Mouse (Mus musculus): ENCODE data around the gene Olfr218. TPM values are rescaled to one million over a fixed set of nuclear protein-coding genes. Genes with fewer than 3 reads are reported as not detected.
"Not testable (repeated sequence)": the region's sequence is repeated elsewhere in the genome, so short reads cannot be mapped to it uniquely, and the experiment has no call there.

The Olfr218 gene
- polyA plus RNA-seq (2014; fragmentation: Nextera tagmentation; extraction: Ambion mirVana): not detected in 2 replicates

DNA sequence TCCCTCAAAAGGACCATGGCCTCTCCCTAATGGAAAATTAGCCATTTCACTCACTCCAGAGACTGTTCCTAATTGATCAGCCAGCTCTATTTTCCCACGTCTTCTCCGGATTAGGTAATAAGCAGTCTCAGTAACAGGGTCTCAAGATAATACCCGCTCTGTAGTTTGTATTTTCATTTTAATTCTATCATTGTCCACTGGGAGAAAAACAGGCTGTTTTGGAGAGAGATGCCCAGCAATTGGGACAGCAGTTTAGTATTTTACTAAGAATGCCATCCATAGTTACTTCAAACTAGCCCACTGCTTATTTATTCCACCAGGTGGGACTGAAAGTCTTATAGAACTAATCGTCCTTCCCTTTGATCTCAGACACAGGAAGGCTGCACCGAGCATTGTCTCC, at the start of gene Olfr218:
Gene Olfr218, plus strand, starts transcription at position 301 of the 400 bp plus-strand sequence.
- DNase-seq: no peak
- WGBS: 68% methylated on average over 5 of the region's 5 CpGs

DNA sequence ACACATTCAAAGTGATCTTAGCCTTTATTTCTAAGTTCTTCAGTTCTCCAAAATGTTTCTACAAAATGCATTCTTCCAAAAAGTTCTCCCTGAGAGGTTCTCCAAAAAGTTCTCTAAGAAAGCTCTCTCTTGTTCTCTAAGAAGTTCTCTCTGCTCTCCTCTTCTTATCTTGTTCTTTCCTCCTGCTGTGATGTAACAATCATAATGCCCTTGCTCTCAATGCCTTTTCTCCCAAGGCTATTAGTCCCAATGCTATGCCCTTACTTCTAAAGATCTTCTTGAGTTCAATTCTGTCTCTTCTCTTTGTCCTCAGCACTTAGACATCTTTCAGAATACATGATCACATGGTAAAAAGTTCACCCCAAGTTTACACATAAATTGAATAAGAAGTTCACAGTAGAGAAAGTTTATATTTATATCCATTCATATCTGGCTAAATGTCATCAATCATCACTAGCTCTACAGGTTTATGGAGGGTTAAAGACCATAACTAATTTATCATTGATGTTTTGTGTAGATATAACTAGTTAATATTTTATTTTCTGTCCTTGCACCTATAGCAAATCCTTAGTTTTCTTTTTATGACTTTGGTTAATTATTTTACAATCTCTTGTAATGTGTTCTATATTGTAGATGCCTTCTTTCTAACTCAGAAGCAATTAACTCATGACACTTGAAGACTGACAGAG, 23.3 kb upstream of the Olfr218 start:
- DNase-seq: no peak
- Histone ChIP-seq H3K4me1 (ENCODE audit: control insufficient read depth, insufficient read depth, low read length) (no peaks in the 10 kb centered on the region), H3K4me2 (ENCODE audit: low read length) (no peak overlapping the region), H3K36me3 (ENCODE audit: control insufficient read depth, insufficient read depth, low read length) (no peaks in the 10 kb centered on the region), H3K27me3 (ENCODE audit: control insufficient read depth, insufficient read depth, low read length) (no peaks in the 10 kb centered on the region), H3K27ac (replicated peaks; ENCODE audit: low read depth, low read length) (no peak overlapping the region), H3K4me3 (replicated peaks; ENCODE audit: low read depth, low read length) (no peak overlapping the region), H3K9ac (replicated peaks; ENCODE audit: low read length) (no peak overlapping the region), H3K9me3 (ENCODE audit: control insufficient read depth, low read length) (no peaks in the 10 kb centered on the region)
- ATAC-seq (ENCODE audit: low FRiP score, low TSS enrichment): no peak

More for the DNA sequence above, at the start of gene Olfr218:
- Histone ChIP-seq H3K27me3 (ENCODE audit: control insufficient read depth, insufficient read depth, low read length) (no peaks in the 10 kb centered on the region), H3K4me2 (ENCODE audit: low read length) (no peak within 1 kb of the TSS), H3K27ac (replicated peaks; ENCODE audit: low read depth, low read length) (no peak within 1 kb of the TSS), H3K4me1 (ENCODE audit: control insufficient read depth, insufficient read depth, low read length) (no peaks in the 10 kb centered on the region), H3K9me3 (ENCODE audit: control insufficient read depth, low read length) (no peaks in the 10 kb centered on the region), H3K4me3 (replicated peaks; ENCODE audit: low read depth, low read length) (no peak within 1 kb of the TSS), H3K9ac (replicated peaks; ENCODE audit: low read length) (no peak within 1 kb of the TSS), H3K36me3 (ENCODE audit: control insufficient read depth, insufficient read depth, low read length) (no peaks in the 10 kb centered on the region)
- no peak for ATAC-seq (ENCODE audit: low FRiP score, low TSS enrichment)

DNA sequence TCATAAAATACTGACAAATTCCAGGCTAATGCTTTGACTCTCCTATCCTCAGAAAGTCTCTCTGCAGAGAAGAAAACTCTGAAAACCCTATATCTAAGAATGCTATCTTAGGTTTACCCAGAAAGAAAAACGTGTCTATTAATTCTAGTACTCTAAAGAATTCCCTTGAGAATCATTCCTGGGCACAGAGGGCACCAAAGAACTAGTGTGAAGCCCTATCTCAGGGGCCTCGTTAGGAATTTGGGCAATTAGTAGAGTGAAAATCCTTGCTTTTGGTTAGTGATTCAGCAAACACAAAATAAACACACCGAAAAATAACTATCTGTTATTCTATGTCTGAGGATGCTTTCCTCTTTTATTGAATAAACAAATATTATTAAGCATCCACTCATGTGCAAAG, 7.1 kb upstream of the Olfr218 start, which contains the start of gene Olfr1406:
Gene Olfr1406, minus strand, starts transcription at position 101 of the 400 bp plus-strand sequence.
- Histone ChIP-seq H3K36me3 (ENCODE audit: control insufficient read depth, insufficient read depth, low read length) (no peaks in the 10 kb centered on the region), H3K4me3 (replicated peaks; ENCODE audit: low read depth, low read length) (no peak within 1 kb of the TSS), H3K4me1 (ENCODE audit: control insufficient read depth, insufficient read depth, low read length) (no peaks in the 10 kb centered on the region), H3K4me2 (ENCODE audit: low read length) (no peak within 1 kb of the TSS), H3K9me3 (ENCODE audit: control insufficient read depth, low read length) (no peaks in the 10 kb centered on the region), H3K9ac (replicated peaks; ENCODE audit: low read length) (no peak within 1 kb of the TSS), H3K27ac (replicated peaks; ENCODE audit: low read depth, low read length) (no peak within 1 kb of the TSS), H3K27me3 (ENCODE audit: control insufficient read depth, insufficient read depth, low read length) (no peaks in the 10 kb centered on the region)
- 68% methylated on average over 3 of the region's 3 CpGs for WGBS
- ATAC-seq (ENCODE audit: low FRiP score, low TSS enrichment) (no peak), DNase-seq (no peak)

DNA sequence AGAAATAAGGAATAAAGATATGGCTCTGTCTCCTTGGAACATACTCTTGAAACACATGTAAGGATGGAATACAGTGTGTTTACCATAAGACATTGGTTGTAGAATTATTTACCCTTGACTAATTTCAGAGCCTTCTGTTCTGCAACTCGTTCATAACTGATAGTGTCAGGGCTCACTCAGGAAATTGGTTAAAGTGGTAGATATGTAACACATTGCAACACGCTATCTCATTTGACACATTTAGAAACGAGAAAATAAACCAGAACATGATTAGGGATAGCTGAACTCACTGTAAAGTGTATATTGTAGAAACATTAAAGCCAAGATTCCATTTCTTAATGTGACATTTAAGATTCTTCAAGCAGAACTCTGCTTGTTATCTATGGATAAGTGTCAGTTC, 5.5 kb upstream of the Olfr218 start:
- no peak for ATAC-seq (ENCODE audit: low FRiP score, low TSS enrichment)
- H3K9me3 ChIP-seq (ENCODE audit: control insufficient read depth, low read length): no peaks in the 10 kb centered on the region
- no peak overlapping the region for H3K9ac ChIP-seq (replicated peaks; ENCODE audit: low read length)
- no peak overlapping the region for H3K4me2 ChIP-seq (ENCODE audit: low read length)
- H3K4me3 ChIP-seq (replicated peaks; ENCODE audit: low read depth, low read length): no peak overlapping the region
- H3K27ac ChIP-seq (replicated peaks; ENCODE audit: low read depth, low read length): no peak overlapping the region
- WGBS: 82% methylated on average over 3 of the region's 3 CpGs
- no peaks in the 10 kb centered on the region for H3K4me1 ChIP-seq (ENCODE audit: control insufficient read depth, insufficient read depth, low read length)
- DNase-seq: no peak
- H3K36me3 ChIP-seq (ENCODE audit: control insufficient read depth, insufficient read depth, low read length): no peaks in the 10 kb centered on the region
- H3K27me3 ChIP-seq (ENCODE audit: control insufficient read depth, insufficient read depth, low read length): no peaks in the 10 kb centered on the region

DNA sequence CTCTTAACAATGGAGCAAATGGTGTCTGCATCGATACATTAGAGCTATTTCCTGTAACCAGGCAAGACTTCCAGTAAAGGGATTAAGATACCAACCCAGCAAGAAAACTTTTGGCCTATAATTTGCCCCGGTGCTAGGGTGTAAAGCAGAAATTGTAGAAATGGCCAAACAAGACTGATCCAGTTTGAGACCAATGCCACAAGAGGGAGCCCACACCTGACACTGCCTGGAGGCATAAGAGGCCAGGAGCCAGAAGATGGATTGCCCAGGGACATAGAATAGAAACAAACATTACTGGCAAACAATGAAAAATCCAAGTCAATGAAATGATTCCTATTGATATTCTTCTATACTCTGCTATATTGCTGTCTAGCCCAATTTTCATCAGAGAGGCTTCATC, 1.2 kb upstream of the Olfr218 start:
- Histone ChIP-seq H3K4me2 (ENCODE audit: low read length) (no peak overlapping the region), H3K9ac (replicated peaks; ENCODE audit: low read length) (no peak overlapping the region), H3K27me3 (ENCODE audit: control insufficient read depth, insufficient read depth, low read length) (no peaks in the 10 kb centered on the region), H3K4me3 (replicated peaks; ENCODE audit: low read depth, low read length) (no peak overlapping the region), H3K27ac (replicated peaks; ENCODE audit: low read depth, low read length) (no peak overlapping the region), H3K36me3 (ENCODE audit: control insufficient read depth, insufficient read depth, low read length) (no peaks in the 10 kb centered on the region), H3K4me1 (ENCODE audit: control insufficient read depth, insufficient read depth, low read length) (no peaks in the 10 kb centered on the region), H3K9me3 (ENCODE audit: control insufficient read depth, low read length) (no peaks in the 10 kb centered on the region)
- ATAC-seq (ENCODE audit: low FRiP score, low TSS enrichment) (no peak), DNase-seq (no peak)
- 85% methylated on average over 2 of the region's 2 CpGs for WGBS

DNA sequence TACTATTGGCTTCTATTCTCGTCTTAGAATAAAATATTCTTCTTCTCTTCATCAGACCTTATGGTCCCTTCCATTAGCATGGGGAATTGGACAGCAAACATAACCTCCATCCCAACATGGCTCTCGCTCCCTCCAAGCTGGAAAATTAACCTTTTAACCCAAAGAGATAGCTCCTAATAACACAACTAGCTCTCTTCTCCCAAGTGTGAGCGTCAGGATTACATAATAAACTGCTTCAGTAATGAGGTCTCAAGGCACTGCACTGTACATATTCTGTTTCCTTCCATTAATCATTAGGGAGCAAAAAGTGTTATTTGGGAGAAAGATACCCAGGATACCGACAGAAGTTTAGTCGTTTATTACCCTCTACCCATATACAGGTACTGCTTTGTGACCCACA, 14.5 kb downstream of the Olfr218 start, which contains the start of gene Olfr1404:
Gene Olfr1404, plus strand, starts transcription at position 301 of the 400 bp plus-strand sequence.
- no peak within 1 kb of the TSS for H3K27ac ChIP-seq (replicated peaks; ENCODE audit: low read depth, low read length)
- H3K9me3 ChIP-seq (ENCODE audit: control insufficient read depth, low read length): no peaks in the 10 kb centered on the region
- no peak within 1 kb of the TSS for H3K4me3 ChIP-seq (replicated peaks; ENCODE audit: low read depth, low read length)
- WGBS: 93% methylated on average over 5 of the region's 5 CpGs
- no peaks in the 10 kb centered on the region for H3K4me1 ChIP-seq (ENCODE audit: control insufficient read depth, insufficient read depth, low read length)
- ATAC-seq (ENCODE audit: low FRiP score, low TSS enrichment): no peak
- H3K27me3 ChIP-seq (ENCODE audit: control insufficient read depth, insufficient read depth, low read length): no peaks in the 10 kb centered on the region
- H3K36me3 ChIP-seq (ENCODE audit: control insufficient read depth, insufficient read depth, low read length): no peaks in the 10 kb centered on the region
- no peak within 1 kb of the TSS for H3K9ac ChIP-seq (replicated peaks; ENCODE audit: low read length)
- DNase-seq: no peak
- no peak within 1 kb of the TSS for H3K4me2 ChIP-seq (ENCODE audit: low read length)

DNA sequence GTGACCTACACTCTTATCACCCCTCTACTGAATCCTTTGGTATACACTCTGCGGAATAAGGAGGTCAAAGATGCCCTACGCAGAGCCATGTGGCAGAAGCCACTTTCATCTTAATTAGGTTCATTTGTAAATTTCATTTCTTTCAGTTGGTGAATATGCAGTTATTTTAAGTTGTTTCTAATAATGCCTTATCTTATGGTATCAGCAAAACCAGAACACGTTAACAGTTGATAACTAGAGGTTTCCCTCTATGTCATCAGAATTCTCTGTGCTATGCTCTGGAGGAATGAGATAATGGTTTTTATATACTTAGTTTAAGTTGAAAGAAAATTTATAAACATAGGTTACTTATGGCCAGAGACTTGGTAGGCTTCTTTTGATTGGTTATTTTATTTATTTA, 18.9 kb downstream of the Olfr218 start:
- H3K36me3 ChIP-seq (ENCODE audit: control insufficient read depth, insufficient read depth, low read length): no peaks in the 10 kb centered on the region
- no peaks in the 10 kb centered on the region for H3K4me1 ChIP-seq (ENCODE audit: control insufficient read depth, insufficient read depth, low read length)
- H3K4me2 ChIP-seq (ENCODE audit: low read length): no peak overlapping the region
- H3K9me3 ChIP-seq (ENCODE audit: control insufficient read depth, low read length): no peaks in the 10 kb centered on the region
- no peak for ATAC-seq (ENCODE audit: low FRiP score, low TSS enrichment)
- H3K9ac ChIP-seq (replicated peaks; ENCODE audit: low read length): no peak overlapping the region
- WGBS: 91% methylated on average over 3 of the region's 3 CpGs
- no peak overlapping the region for H3K4me3 ChIP-seq (replicated peaks; ENCODE audit: low read depth, low read length)
- H3K27ac ChIP-seq (replicated peaks; ENCODE audit: low read depth, low read length): no peak overlapping the region
- no peak for DNase-seq
- no peaks in the 10 kb centered on the region for H3K27me3 ChIP-seq (ENCODE audit: control insufficient read depth, insufficient read depth, low read length)

DNA sequence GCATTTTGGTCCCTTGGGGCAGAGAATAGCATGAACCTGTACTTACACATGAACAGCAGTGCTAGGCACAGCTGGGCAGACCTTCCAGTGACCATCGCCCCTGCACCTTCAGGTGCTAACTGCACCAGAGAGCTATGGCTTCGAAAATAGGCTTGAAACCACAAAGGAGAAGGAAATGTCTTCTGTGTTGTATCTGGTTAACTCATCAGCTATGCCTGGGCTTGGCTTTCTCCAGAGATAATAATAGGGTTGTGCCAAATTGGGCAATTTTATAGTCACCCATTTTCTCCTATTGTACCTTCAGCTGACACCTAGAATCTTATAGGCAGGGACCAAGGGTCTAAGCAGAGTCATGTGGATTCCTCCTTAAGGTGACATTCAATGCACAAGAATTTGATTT, 29.5 kb downstream of the Olfr218 start, which contains the start of gene Fcer1a:
Gene Fcer1a, minus strand, starts transcription at position 134 of the 400 bp plus-strand sequence.
- WGBS: 80% methylated on average over 2 of the region's 2 CpGs
- ATAC-seq (ENCODE audit: low FRiP score, low TSS enrichment): no peak
- Histone ChIP-seq H3K4me2 (ENCODE audit: low read length) (no peak within 1 kb of the TSS), H3K36me3 (ENCODE audit: control insufficient read depth, insufficient read depth, low read length) (no peaks in the 10 kb centered on the region), H3K9ac (replicated peaks; ENCODE audit: low read length) (no peak within 1 kb of the TSS), H3K4me3 (replicated peaks; ENCODE audit: low read depth, low read length) (no peak within 1 kb of the TSS), H3K4me1 (ENCODE audit: control insufficient read depth, insufficient read depth, low read length) (no peaks in the 10 kb centered on the region), H3K27me3 (ENCODE audit: control insufficient read depth, insufficient read depth, low read length) (no peaks in the 10 kb centered on the region), H3K27ac (replicated peaks; ENCODE audit: low read depth, low read length) (no peak within 1 kb of the TSS), H3K9me3 (ENCODE audit: control insufficient read depth, low read length) (no peaks in the 10 kb centered on the region)
- no peak for DNase-seq

DNA sequence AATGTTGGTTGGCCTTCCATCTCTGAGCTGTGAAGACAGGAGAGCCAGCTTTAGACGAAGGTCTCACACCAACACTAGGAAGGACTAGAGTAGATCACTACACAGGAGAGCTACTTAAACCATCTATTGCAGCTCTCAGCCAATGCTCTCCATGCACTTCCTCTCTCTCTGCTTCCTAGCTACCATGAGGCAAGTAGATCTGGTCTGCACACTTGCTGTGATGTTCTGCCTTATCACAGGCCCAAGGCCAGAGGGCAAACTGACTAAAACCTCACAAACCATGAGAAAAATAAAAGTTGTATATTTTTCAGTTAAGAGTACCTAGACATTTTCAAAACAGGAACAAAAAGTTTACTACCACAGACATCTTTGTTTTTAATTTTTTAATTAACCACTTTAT, 39.4 kb downstream of the Olfr218 start:
- ATAC-seq (ENCODE audit: low FRiP score, low TSS enrichment); DNase-seq; H3K4me2 ChIP-seq (ENCODE audit: low read length); H3K27me3 ChIP-seq (ENCODE audit: control insufficient read depth, insufficient read depth, low read length); H3K9ac ChIP-seq (replicated peaks; ENCODE audit: low read length); H3K36me3 ChIP-seq (ENCODE audit: control insufficient read depth, insufficient read depth, low read length); H3K9me3 ChIP-seq (ENCODE audit: control insufficient read depth, low read length); H3K4me1 ChIP-seq (ENCODE audit: control insufficient read depth, insufficient read depth, low read length); H3K4me3 ChIP-seq (replicated peaks; ENCODE audit: low read depth, low read length); H3K27ac ChIP-seq (replicated peaks; ENCODE audit: low read depth, low read length): not testable (repeated sequence)
- 84% methylated on average over 1 of the region's 1 CpGs for WGBS
